Mouse (Mus musculus) kidney, postnatal 0 days (tissue): ENCODE measurements at regions not wholly inside any gene's neighbourhood (a gene's known extent, or its start where the extent isn't known, plus 50 kb on each side); places are given as distances from the start of the nearest gene placed in this dataset.

Experiments used
- ATAC-seq: fragments of 200-750 bp; cut with Nextera tagmentation; replicated peaks from 2 replicates; pipeline ENCODE4 v1.8.0; 2017; ENCODE audit warnings: low read depth, moderate number of reproducible peaks, moderate TSS enrichment, moderate library complexity; ENCODE audit not compliant: low FRiP score
- DNase-seq: peaks from one replicate; pipeline ENCODE4 v3.0.0-alpha.2; 2016; ENCODE audit warnings: low spot score
- H3K27ac ChIP-seq: fragments of 300-500 bp; sonication (generic); 2 replicates; pipeline ENCODE4 v1.5.1; 2014; ENCODE audit warnings: mild to moderate bottlenecking
- H3K27me3 ChIP-seq: fragments of 300-500 bp; sonication (generic); 2 replicates; pipeline ENCODE4 v1.6.1; 2014; ENCODE audit warnings: low read length, mixed read lengths; ENCODE audit not compliant: insufficient read depth
- H3K36me3 ChIP-seq: fragments of 300-500 bp; sonication (generic); 2 replicates; pipeline ENCODE4 v1.6.1; 2014; ENCODE audit warnings: low read length, mixed read lengths; ENCODE audit not compliant: insufficient read depth
- H3K4me1 ChIP-seq: fragments of 300-500 bp; sonication (generic); replicated peaks from 2 replicates; pipeline ENCODE4 v1.6.1; 2014; ENCODE audit warnings: antibody characterized with exemption, low read length, mixed read lengths; ENCODE audit not compliant: insufficient read depth
- H3K4me2 ChIP-seq: fragments of 300-500 bp; sonication (generic); 2 replicates; pipeline ENCODE4 v1.6.1; 2014; ENCODE audit warnings: mild to moderate bottlenecking, low read length, moderate library complexity, mixed read lengths
- H3K4me3 ChIP-seq: fragments of 300-500 bp; sonication (generic); replicated peaks from 2 replicates; pipeline ENCODE4 v1.5.1; 2014; ENCODE audit warnings: low read depth, low read length
- H3K9ac ChIP-seq: fragments of 300-500 bp; sonication (generic); 2 replicates; pipeline ENCODE4 v1.6.1; 2014; ENCODE audit warnings: low read depth, low read length
- H3K9me3 ChIP-seq: fragments of 300-500 bp; sonication (generic); replicated peaks from 2 replicates; pipeline ENCODE4 v1.6.1; 2016; ENCODE audit warnings: low read length, inconsistent platforms, mixed read lengths
- CTCF ChIP-seq: IDR thresholded peaks from 2 replicates; pipeline ENCODE4 v1.5.1; 2016; ENCODE audit warnings: antibody characterized with exemption, low read depth, mild to moderate bottlenecking, moderate library complexity
- WGBS: fragments of 180-500 bp; shearing (Covaris S2); extraction: QIAGEN DNeasy Blood & Tissue Kit; methylation state at CpG from one replicate; pipeline ENCODE4 v1.1.7; 2014; 5-methylcytosine and 5-hydroxymethylcytosine counted together

DNA sequence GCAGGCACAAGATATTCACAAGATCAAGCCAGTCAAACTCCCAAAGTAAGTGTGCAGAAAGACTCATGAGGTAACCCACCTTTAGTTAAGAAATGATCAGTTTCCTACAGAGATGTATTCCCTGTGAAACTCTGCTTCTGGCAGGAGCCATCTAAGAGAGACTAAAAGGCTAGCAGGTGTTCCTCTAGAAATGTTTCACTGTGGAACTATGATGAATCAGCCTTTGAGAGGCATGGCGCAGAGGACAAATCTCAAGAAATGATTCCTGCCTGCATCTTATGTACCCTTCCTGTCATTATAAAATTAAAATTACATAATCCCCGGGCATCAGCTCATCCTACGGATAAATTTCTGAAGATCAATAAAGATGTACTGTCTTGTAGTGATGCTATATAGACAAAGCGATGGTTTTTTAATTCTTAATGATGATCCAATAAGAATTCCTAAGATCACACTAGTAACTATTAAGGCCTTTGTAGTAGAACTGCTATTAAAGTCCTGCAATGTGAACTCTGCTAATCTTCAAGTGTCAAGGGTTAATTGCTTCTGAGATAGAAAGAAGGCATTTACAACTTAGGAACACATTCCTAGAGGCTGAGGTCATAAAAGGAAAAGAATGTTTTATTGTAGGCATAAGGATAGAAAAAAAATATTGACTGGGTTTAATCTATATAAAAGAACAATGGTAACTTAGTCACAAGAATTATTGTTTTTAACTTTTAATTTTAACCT lies 4219.7 kb upstream of the Gm7489 start:
- Histone ChIP-seq H3K4me1 (no peaks in the 10 kb centered on the region), H3K27ac (no peak overlapping the region), H3K9ac (no peak overlapping the region), H3K4me3 (no peak overlapping the region), H3K36me3 (no peaks in the 10 kb centered on the region), H3K27me3 (no peaks in the 10 kb centered on the region), H3K4me2 (no peak overlapping the region), H3K9me3 (no peaks in the 10 kb centered on the region)
- no peak for ATAC-seq
- WGBS = 85% methylated on average over 4 of the region's 4 CpGs
- TF ChIP-seq CTCF = no peak
- no peak for DNase-seq
